Mouse (Mus musculus) heart, embryonic 16.5 days (tissue): ENCODE measurements around the gene Gm13539. TPM values are rescaled to one million over a fixed set of nuclear protein-coding genes. Genes with fewer than 3 reads are reported as not detected.
"Not testable (repeated sequence)": the region's sequence is repeated elsewhere in the genome, so short reads cannot be mapped to it uniquely, and the experiment has no call there.

ENCODE experiments used
- ATAC-seq: fragments of 200-750 bp; cut with Nextera tagmentation; replicated peaks from 2 replicates; pipeline ENCODE4 v1.8.0; 2017; ENCODE audit warnings: moderate number of reproducible peaks; ENCODE audit not compliant: insufficient read depth, low FRiP score; ENCODE audit errors: extremely low read depth
- H3K27ac ChIP-seq: fragments of 300-500 bp; sonication (generic); 2 replicates; pipeline ENCODE4 v1.5.1; 2014; ENCODE audit warnings: mild to moderate bottlenecking, low read length, control low read depth, moderate library complexity
- H3K27me3 ChIP-seq: fragments of 300-500 bp; sonication (generic); 2 replicates; pipeline ENCODE4 v1.6.1; 2014; ENCODE audit warnings: low read length, mixed read lengths; ENCODE audit not compliant: control insufficient read depth, insufficient read depth
- H3K36me3 ChIP-seq: fragments of 300-500 bp; sonication (generic); 2 replicates; pipeline ENCODE4 v1.6.1; 2014; ENCODE audit not compliant: control insufficient read depth, insufficient read depth
- H3K4me1 ChIP-seq: fragments of 300-500 bp; sonication (generic); 2 replicates; pipeline ENCODE4 v1.6.1; 2014; ENCODE audit warnings: low read length, mixed read lengths; ENCODE audit not compliant: control insufficient read depth, insufficient read depth
- H3K4me2 ChIP-seq: fragments of 300-500 bp; sonication (generic); 2 replicates; pipeline ENCODE4 v1.6.1; 2014; ENCODE audit warnings: low read depth, mild to moderate bottlenecking, control low read depth, low read length
- H3K4me3 ChIP-seq: fragments of 300-500 bp; sonication (generic); 2 replicates; pipeline ENCODE4 v1.5.1; 2014; ENCODE audit warnings: mild to moderate bottlenecking, control low read depth, low read length
- H3K9ac ChIP-seq: fragments of 300-500 bp; sonication (generic); 2 replicates; pipeline ENCODE4 v1.6.1; 2014; ENCODE audit warnings: low read length, control low read depth
- H3K9me3 ChIP-seq: fragments of 300-500 bp; sonication (generic); replicated peaks from 2 replicates; pipeline ENCODE4 v1.6.1; 2016; ENCODE audit warnings: low read length; ENCODE audit not compliant: control insufficient read depth
- whole genome bisulfite sequencing: fragments of 180-500 bp; shearing (Covaris S2); extraction: QIAGEN DNeasy Blood & Tissue Kit; methylation state at CpG from one replicate; pipeline ENCODE4 v1.1.7; 2014; 5-methylcytosine and 5-hydroxymethylcytosine counted together
- polyA plus RNA-seq: library from polyadenylated mRNA; unstranded; fragments of >200 nt; fragmentation: Nextera tagmentation; extraction: Ambion mirVana; gene quantifications from 2 replicates; pipeline ENCODE4 v1.2.1, GENCODE M21; 2015

The Gm13539 gene
- polyA plus RNA-seq, 1 experiment from 2014 or later: 0.26 TPM

DNA sequence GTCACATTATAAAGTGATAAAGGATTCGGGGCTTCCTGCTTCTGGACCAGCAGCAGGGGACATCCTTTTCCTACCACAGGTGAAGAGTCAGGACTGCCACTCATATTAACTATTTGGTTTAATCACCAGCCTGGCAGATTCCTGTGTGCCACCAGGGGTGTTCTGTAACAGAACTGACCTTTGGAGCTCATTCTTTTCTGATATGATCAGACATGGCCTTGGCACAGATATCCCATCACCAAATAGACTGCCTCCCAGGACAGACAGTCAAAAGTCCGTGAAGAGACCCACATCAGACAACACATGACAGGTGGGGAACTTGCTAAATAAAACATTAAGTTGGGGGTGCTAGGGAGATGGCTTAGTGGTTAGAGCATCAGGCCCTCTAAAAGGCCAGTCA lies 29.7 kb downstream of the Gm13539 start:
- Histone ChIP-seq H3K27me3 (no peaks in the 10 kb centered on the region), H3K36me3 (no peaks in the 10 kb centered on the region), H3K4me1 (no peaks in the 10 kb centered on the region), H3K9me3 (no peaks in the 10 kb centered on the region), H3K4me2 (no peak overlapping the region), H3K4me3 (no peak overlapping the region), H3K9ac (no peak overlapping the region), H3K27ac (no peak overlapping the region)
- WGBS: 64% methylated on average over 2 of the region's 2 CpGs
- no peak for ATAC-seq

- H3K9me3 ChIP-seq: no peaks in the 10 kb centered on the region
- no peaks in the 10 kb centered on the region for H3K4me1 ChIP-seq
- H3K4me3 ChIP-seq: no peak overlapping the region
- no peak overlapping the region for H3K4me2 ChIP-seq
- 70% methylated on average over 5 of the region's 5 CpGs for WGBS
- no peak overlapping the region for H3K9ac ChIP-seq
- no peak overlapping the region for H3K27ac ChIP-seq
- ATAC-seq: no peak
- H3K27me3 ChIP-seq: no peaks in the 10 kb centered on the region
- H3K36me3 ChIP-seq: no peaks in the 10 kb centered on the region
Observed at GRCm38 (mm10) chr2:25813364-25813763, 31.3 kb downstream of the Gm13539 start.

- not testable (repeated sequence) for H3K9ac ChIP-seq, ATAC-seq, H3K36me3 ChIP-seq, H3K27ac ChIP-seq, H3K9me3 ChIP-seq, H3K4me2 ChIP-seq, H3K27me3 ChIP-seq, H3K4me1 ChIP-seq, H3K4me3 ChIP-seq
- WGBS: 74% methylated on average over 1 of the region's 1 CpGs
Observed at GRCm38 (mm10) chr2:25815748-25816147, 33.7 kb downstream of the Gm13539 start, which contains the start of gene Glt6d1. Glt6d1 (minus strand) TSS chr2:25815848.

DNA sequence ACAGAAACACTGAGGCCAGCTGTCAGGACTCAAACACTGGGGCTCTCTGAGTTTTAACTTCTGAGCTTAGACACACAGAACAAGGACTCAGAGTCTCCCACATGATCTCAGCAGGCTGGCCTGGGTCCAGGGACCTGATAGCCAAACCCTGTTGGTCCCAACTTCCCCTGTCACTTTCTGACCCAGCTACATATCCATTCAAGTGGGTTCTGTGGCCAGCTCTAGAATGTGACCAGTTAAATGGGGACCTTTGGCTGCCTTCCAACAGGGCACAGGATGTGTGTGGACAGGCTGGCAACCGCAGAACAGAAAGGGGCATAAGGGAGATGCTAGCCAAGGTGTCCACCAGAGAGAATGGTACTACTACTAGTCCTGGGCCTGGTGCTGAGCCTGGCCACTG lies 40.7 kb downstream of the Gm13539 start, which contains the start of gene Lcn9:
Gene Lcn9, plus strand, starts transcription at position 348 of the 400 bp plus-strand sequence.
- WGBS: 59% methylated on average over 1 of the region's 1 CpGs
- no peaks in the 10 kb centered on the region for H3K36me3 ChIP-seq
- no peaks in the 10 kb centered on the region for H3K9me3 ChIP-seq
- H3K4me3 ChIP-seq: no peak within 1 kb of the TSS
- no peak within 1 kb of the TSS for H3K27ac ChIP-seq
- H3K4me2 ChIP-seq: no peak within 1 kb of the TSS
- H3K9ac ChIP-seq: no peak within 1 kb of the TSS
- no peak for ATAC-seq
- H3K4me1 ChIP-seq: no peaks in the 10 kb centered on the region
- no peaks in the 10 kb centered on the region for H3K27me3 ChIP-seq

GRCm38 (mm10) chr2:25824751-25825150 lies 42.7 kb downstream of the Gm13539 start:
- no peaks in the 10 kb centered on the region for H3K27me3 ChIP-seq
- no peak overlapping the region for H3K4me2 ChIP-seq
- 82% methylated on average over 3 of the region's 3 CpGs for WGBS

GRCm38 (mm10) chr2:25828344-25828947 lies 46.4 kb downstream of the Gm13539 start:
- H3K27ac ChIP-seq: no peak overlapping the region
- H3K4me2 ChIP-seq: no peak overlapping the region
- ATAC-seq: no peak
- no peaks in the 10 kb centered on the region for H3K9me3 ChIP-seq
- no peak overlapping the region for H3K9ac ChIP-seq
- no peaks in the 10 kb centered on the region for H3K36me3 ChIP-seq
- peaks cover 3% of the 10 kb centered on the region; the same call in 1 of the 2 replicates for H3K27me3 ChIP-seq
- no peak overlapping the region for H3K4me3 ChIP-seq
- no peaks in the 10 kb centered on the region for H3K4me1 ChIP-seq
- WGBS: 51% methylated on average over 8 of the region's 8 CpGs

More at GRCm38 (mm10) chr2:25824751-25825150, 42.7 kb downstream of the Gm13539 start:
- Histone ChIP-seq H3K4me3 (no peak overlapping the region), H3K9me3 (no peaks in the 10 kb centered on the region), H3K36me3 (no peaks in the 10 kb centered on the region), H3K4me1 (no peaks in the 10 kb centered on the region), H3K9ac (no peak overlapping the region), H3K27ac (no peak overlapping the region)
- ATAC-seq: no peak

- Histone ChIP-seq H3K27ac (no peak overlapping the region), H3K4me3 (no peak overlapping the region), H3K9me3 (no peaks in the 10 kb centered on the region), H3K4me2 (no peak overlapping the region), H3K27me3 (peaks cover 5% of the 10 kb centered on the region; the same call in 1 of the 2 replicates), H3K4me1 (no peaks in the 10 kb centered on the region), H3K36me3 (no peaks in the 10 kb centered on the region), H3K9ac (no peak overlapping the region)
- 60% methylated on average over 3 of the region's 3 CpGs for WGBS
- ATAC-seq: no peak
Observed at GRCm38 (mm10) chr2:25830786-25831185, 48.7 kb downstream of the Gm13539 start.

GRCm38 (mm10) chr2:25836291-25836690 lies 54.2 kb downstream of the Gm13539 start:
- ATAC-seq: peak; percentile 41; the same call in 1 of the 2 replicates

More at GRCm38 (mm10) chr2:25836291-25836690, 54.2 kb downstream of the Gm13539 start:
- H3K9ac ChIP-seq: no peak overlapping the region
- no peak overlapping the region for H3K4me3 ChIP-seq
- no peak overlapping the region for H3K27ac ChIP-seq
- H3K4me2 ChIP-seq: no peak overlapping the region
- H3K36me3 ChIP-seq: no peaks in the 10 kb centered on the region
- peaks cover 7% of the 10 kb centered on the region; the same call in 1 of the 2 replicates for H3K27me3 ChIP-seq
- WGBS: 42% methylated on average over 5 of the region's 5 CpGs
- H3K9me3 ChIP-seq: no peaks in the 10 kb centered on the region
- H3K4me1 ChIP-seq: no peaks in the 10 kb centered on the region
